Mouse (Mus musculus) heart, postnatal 0 days (tissue): Measurements from ENCODE around the gene Spred2. TPM values are rescaled to one million over a fixed set of nuclear protein-coding genes. Genes with fewer than 3 reads are reported as not detected.
A peak's percentile ranks its signal among the peaks of the same experiment; 100 is the strongest.

Experiments
- ATAC-seq: fragments of 200-750 bp; cut with Nextera tagmentation; 2 replicates; pipeline ENCODE4 v1.8.0; 2017; ENCODE audit warnings: low read depth, moderate number of reproducible peaks, moderate library complexity; ENCODE audit not compliant: insufficient read depth
- DNase-seq: peaks from one replicate; pipeline ENCODE4 v3.0.0-alpha.2; 2016; ENCODE audit warnings: low spot score
- H3K27ac ChIP-seq: fragments of 300-500 bp; sonication (generic); 2 replicates; pipeline ENCODE4 v1.5.1; 2014; ENCODE audit warnings: low read depth, mild to moderate bottlenecking
- H3K27me3 ChIP-seq: fragments of 300-500 bp; sonication (generic); 2 replicates; pipeline ENCODE4 v1.6.1; 2014; ENCODE audit warnings: low read length, mixed read lengths; ENCODE audit not compliant: control insufficient read depth, insufficient read depth
- H3K36me3 ChIP-seq: fragments of 300-500 bp; sonication (generic); replicated peaks from 2 replicates; pipeline ENCODE4 v1.6.1; 2014; ENCODE audit warnings: low read length, mixed read lengths; ENCODE audit not compliant: control insufficient read depth, insufficient read depth
- H3K4me1 ChIP-seq: fragments of 300-500 bp; sonication (generic); 2 replicates; pipeline ENCODE4 v1.6.1; 2014; ENCODE audit warnings: antibody characterized with exemption; ENCODE audit not compliant: control insufficient read depth, insufficient read depth
- H3K4me2 ChIP-seq: fragments of 300-500 bp; sonication (generic); 2 replicates; pipeline ENCODE4 v1.6.1; 2014; ENCODE audit warnings: low read depth, mild to moderate bottlenecking, low read length, moderate library complexity
- H3K4me3 ChIP-seq: fragments of 300-500 bp; sonication (generic); 2 replicates; pipeline ENCODE4 v1.5.1; 2014; ENCODE audit warnings: low read depth, low read length
- H3K9ac ChIP-seq: fragments of 300-500 bp; sonication (generic); replicated peaks from 2 replicates; pipeline ENCODE4 v1.6.1; 2014; ENCODE audit warnings: low read depth, low read length, mixed read lengths
- H3K9me3 ChIP-seq: fragments of 300-500 bp; sonication (generic); replicated peaks from 2 replicates; pipeline ENCODE4 v1.6.1; 2016; ENCODE audit warnings: low read length; ENCODE audit not compliant: control insufficient read depth
- CTCF ChIP-seq: IDR thresholded peaks from 2 replicates; pipeline ENCODE4 v1.5.1; 2016; ENCODE audit warnings: antibody characterized with exemption, control low read depth, low read depth
- EP300 ChIP-seq: IDR thresholded peaks from 2 replicates; pipeline ENCODE4 v1.6.1; 2016; ENCODE audit warnings: antibody characterized with exemption, low read depth
- WGBS: fragments of 180-500 bp; shearing (Covaris S2); extraction: QIAGEN DNeasy Blood & Tissue Kit; methylation state at CpG from one replicate; pipeline ENCODE4 v1.1.7; 2014; 5-methylcytosine and 5-hydroxymethylcytosine counted together
- polyA plus RNA-seq: library from polyadenylated mRNA; unstranded; fragments of >200 nt; fragmentation: Nextera tagmentation; extraction: Ambion mirVana; gene quantifications from 2 replicates; pipeline ENCODE4 v1.2.1, GENCODE M21; 2015
- total RNA-seq: library from RNA; depleted of rRNA; stranded (reverse); fragments of >200 nt; gene quantifications from 2 replicates; pipeline ENCODE4 v1.2.3, GENCODE M21; 2014; ENCODE audit warnings: low replicate concordance

Gene Spred2
- total and polyA plus RNA-seq, 2 experiments from 2014 or later, result 3.2 to 8.2 TPM

- DNase-seq (peak; percentile 47), ATAC-seq (peak; percentile 49; the same call in 1 of the 2 replicates)
- H3K9me3 ChIP-seq, result no peaks in the 10 kb centered on the region
- H3K27me3 ChIP-seq, result no peaks in the 10 kb centered on the region
- no peak overlapping the region for H3K9ac ChIP-seq
- H3K4me1 ChIP-seq, result peaks cover 34% of the 10 kb centered on the region
- H3K4me3 ChIP-seq, result peak overlapping the region; percentile 9; the same call in 1 of the 2 replicates
- H3K4me2 ChIP-seq, result peak overlapping the region; percentile 47
- H3K27ac ChIP-seq, result peak overlapping the region; percentile 52
- no peaks in the 10 kb centered on the region for H3K36me3 ChIP-seq
- WGBS, result 48% methylated on average over 14 of the region's 14 CpGs
- no peak for TF ChIP-seq EP300
- TF ChIP-seq CTCF, result no peak
Observed at GRCm38 (mm10) chr11:19979338-19979737, 55.2 kb downstream of the Spred2 start.

GRCm38 (mm10) chr11:19982113-19982512, 57.9 kb downstream of the Spred2 start:
- Histone ChIP-seq H3K4me3 (no peak overlapping the region), H3K4me2 (no peak overlapping the region), H3K36me3 (no peaks in the 10 kb centered on the region), H3K4me1 (peaks cover 58% of the 10 kb centered on the region), H3K9ac (no peak overlapping the region), H3K27ac (peak overlapping the region; percentile 36; the same call in 1 of the 2 replicates), H3K9me3 (no peaks in the 10 kb centered on the region), H3K27me3 (no peaks in the 10 kb centered on the region)
- ATAC-seq (no peak), DNase-seq (no peak)
- WGBS, result 71% methylated on average over 6 of the region's 6 CpGs
- TF ChIP-seq CTCF, result no peak

GRCm38 (mm10) chr11:19982779-19983178, 58.6 kb downstream of the Spred2 start:
- WGBS, result 38% methylated on average over 6 of the region's 6 CpGs
- DNase-seq (no peak), ATAC-seq (no peak; the same call in 1 of the 2 replicates)
- Histone ChIP-seq H3K4me2 (0 out of 2 replicates have a peak overlapping the region, but pooled peaks have one; percentile 1), H3K27me3 (no peaks in the 10 kb centered on the region), H3K27ac (peak overlapping the region; percentile 36; the same call in 1 of the 2 replicates), H3K9me3 (no peaks in the 10 kb centered on the region), H3K36me3 (no peaks in the 10 kb centered on the region), H3K9ac (no peak overlapping the region), H3K4me1 (peaks cover 65% of the 10 kb centered on the region), H3K4me3 (no peak overlapping the region)
- TF ChIP-seq EP300 (no peak), CTCF (no peak)

- TF ChIP-seq CTCF, result no peak
- no peak for TF ChIP-seq EP300
- H3K4me3 ChIP-seq, result no peak overlapping the region
- no peaks in the 10 kb centered on the region for H3K36me3 ChIP-seq
- peaks cover 68% of the 10 kb centered on the region for H3K4me1 ChIP-seq
- no peaks in the 10 kb centered on the region for H3K9me3 ChIP-seq
- WGBS, result 38% methylated on average over 4 of the region's 4 CpGs
- H3K27me3 ChIP-seq, result no peaks in the 10 kb centered on the region
- H3K9ac ChIP-seq, result no peak overlapping the region
- ATAC-seq (peak; percentile 27; the same call in 1 of the 2 replicates), DNase-seq (no peak)
- 0 out of 2 replicates have a peak overlapping the region, but pooled peaks have one; percentile 36 for H3K27ac ChIP-seq
- no peak overlapping the region for H3K4me2 ChIP-seq
Observed at GRCm38 (mm10) chr11:19983298-19983697, 59.1 kb downstream of the Spred2 start.

GRCm38 (mm10) chr11:19984029-19984428, 59.9 kb downstream of the Spred2 start:
- DNase-seq, result no peak
- H3K36me3 ChIP-seq, result no peaks in the 10 kb centered on the region
- no peak overlapping the region for H3K4me3 ChIP-seq
- WGBS, result 90% methylated on average over 9 of the region's 9 CpGs
- H3K27ac ChIP-seq, result no peak overlapping the region
- no peak for ATAC-seq
- TF ChIP-seq EP300 (no peak), CTCF (no peak)
- H3K4me2 ChIP-seq, result no peak overlapping the region
- no peaks in the 10 kb centered on the region for H3K27me3 ChIP-seq
- H3K4me1 ChIP-seq, result peaks cover 68% of the 10 kb centered on the region
- H3K9ac ChIP-seq, result no peak overlapping the region
- H3K9me3 ChIP-seq, result no peaks in the 10 kb centered on the region

- Histone ChIP-seq H3K27me3 (no peaks in the 10 kb centered on the region), H3K4me3 (no peak overlapping the region), H3K4me2 (no peak overlapping the region), H3K9ac (no peak overlapping the region), H3K9me3 (no peaks in the 10 kb centered on the region), H3K36me3 (no peaks in the 10 kb centered on the region), H3K27ac (0 out of 2 replicates have a peak overlapping the region, but pooled peaks have one; percentile 31), H3K4me1 (peaks cover 55% of the 10 kb centered on the region)
- 68% methylated on average over 5 of the region's 5 CpGs for WGBS
- DNase-seq (no peak), ATAC-seq (no peak)
- TF ChIP-seq CTCF (no peak), EP300 (no peak)
Observed at GRCm38 (mm10) chr11:19985283-19985854, 61.2 kb downstream of the Spred2 start.
